Mouse (Mus musculus) spleen, adult 2 months (tissue): ENCODE results near the gene Anp32b.

Experiments
- CTCF ChIP-seq: fragments of 200-500 bp; IDR thresholded peaks from 2 replicates; pipeline ENCODE4 v1.5.1; 2011; ENCODE audit warnings: mild to moderate bottlenecking, inconsistent platforms; ENCODE audit not compliant: insufficient read depth, insufficient read length, insufficient replicate concordance; ENCODE audit errors: extremely low read depth
- POLR2A ChIP-seq: fragments of 200-500 bp; IDR thresholded peaks from 2 replicates; pipeline ENCODE4 v1.6.1; 2011; ENCODE audit warnings: low read depth, low read length, inconsistent platforms

GRCm38 (mm10) chr4:46451758-46452480 lies 1.2 kb downstream of the Anp32b start:
- TF ChIP-seq CTCF (no peak), POLR2A (no peak; the same call in 1 of the 2 replicates)
